Mouse (Mus musculus) forebrain, embryonic 13.5 days (tissue): ENCODE measurements around the gene Cdx2. TPM values are rescaled to one million over a fixed set of nuclear protein-coding genes. Genes with fewer than 3 reads are reported as not detected.
A peak's percentile ranks its signal among the peaks of the same experiment; 100 is the strongest.

ENCODE experiments used
- ATAC-seq: fragments of 200-750 bp; cut with Nextera tagmentation; 2 replicates; pipeline ENCODE4 v1.8.0; 2017
- H3K27ac ChIP-seq: fragments of 300-500 bp; sonication (generic); 2 replicates; pipeline ENCODE4 v1.5.1; 2015; ENCODE audit warnings: inconsistent platforms, mild to moderate bottlenecking, moderate library complexity
- H3K27me3 ChIP-seq: fragments of 300-500 bp; sonication (generic); 2 replicates; pipeline ENCODE4 v1.6.1; 2015; ENCODE audit warnings: mild to moderate bottlenecking, inconsistent platforms
- H3K36me3 ChIP-seq: fragments of 300-500 bp; sonication (generic); 2 replicates; pipeline ENCODE4 v1.6.1; 2015; ENCODE audit warnings: mild to moderate bottlenecking, inconsistent platforms; ENCODE audit not compliant: poor library complexity, severe bottlenecking
- H3K4me1 ChIP-seq: fragments of 300-500 bp; sonication (generic); 2 replicates; pipeline ENCODE4 v1.6.1; 2015; ENCODE audit warnings: inconsistent platforms
- H3K4me2 ChIP-seq: fragments of 300-500 bp; sonication (generic); 2 replicates; pipeline ENCODE4 v1.6.1; 2015; ENCODE audit warnings: inconsistent platforms, mild to moderate bottlenecking, moderate library complexity
- H3K4me3 ChIP-seq: fragments of 300-500 bp; sonication (generic); 2 replicates; pipeline ENCODE4 v1.5.1; 2015; ENCODE audit warnings: mild to moderate bottlenecking, inconsistent platforms
- H3K9ac ChIP-seq: fragments of 300-500 bp; sonication (generic); 2 replicates; pipeline ENCODE4 v1.6.1; 2015; ENCODE audit warnings: mild to moderate bottlenecking, inconsistent platforms
- H3K9me3 ChIP-seq: fragments of 300-500 bp; sonication (generic); replicated peaks from 2 replicates; pipeline ENCODE4 v1.6.1; 2016; ENCODE audit warnings: inconsistent platforms
- WGBS: fragments of 180-500 bp; shearing (Covaris S2); methylation state at CpG from one replicate; pipeline ENCODE4 v1.1.7; 2015; 5-methylcytosine and 5-hydroxymethylcytosine counted together
- polyA plus RNA-seq: library from polyadenylated mRNA; unstranded; fragments of >200 nt; fragmentation: Nextera tagmentation; extraction: Ambion mirVana; gene quantifications from 2 replicates; pipeline ENCODE4 v1.2.1, GENCODE M21; 2015

The Cdx2 gene
- polyA plus RNA-seq: not detected in 2 replicates

- Histone ChIP-seq H3K27me3 (peaks cover 100% of the 10 kb centered on the region), H3K4me2 (no peak within 1 kb of the TSS; the same call in 1 of the 2 replicates), H3K4me3 (peak within 1 kb of the TSS; percentile 12; the same call in 1 of the 2 replicates), H3K9me3 (no peaks in the 10 kb centered on the region), H3K36me3 (no peaks in the 10 kb centered on the region), H3K9ac (no peak within 1 kb of the TSS), H3K27ac (no peak within 1 kb of the TSS), H3K4me1 (peaks cover 14% of the 10 kb centered on the region; the same call in 1 of the 2 replicates)
- under 1% methylated on average over 61 of the region's 63 CpGs for WGBS
- ATAC-seq: no peak
These were observed at the start of gene Cdx2 for GRCm38 (mm10) chr5:147306638-147307397. Gene Cdx2 (minus strand): TSS chr5:147307270.

GRCm38 (mm10) chr5:147356260-147357055 lies 49.4 kb upstream of the Cdx2 start:
- Histone ChIP-seq H3K27me3 (no peaks in the 10 kb centered on the region), H3K9ac (no peak overlapping the region), H3K36me3 (no peaks in the 10 kb centered on the region), H3K9me3 (no peaks in the 10 kb centered on the region), H3K4me3 (no peak overlapping the region), H3K4me2 (no peak overlapping the region), H3K27ac (no peak overlapping the region), H3K4me1 (no peaks in the 10 kb centered on the region)
- 92% methylated on average over 13 of the region's 13 CpGs for WGBS
- ATAC-seq: no peak

- Histone ChIP-seq H3K27me3 (no peaks in the 10 kb centered on the region), H3K36me3 (no peaks in the 10 kb centered on the region), H3K4me2 (no peak overlapping the region), H3K9me3 (no peaks in the 10 kb centered on the region), H3K9ac (no peak overlapping the region), H3K27ac (no peak overlapping the region), H3K4me1 (no peaks in the 10 kb centered on the region), H3K4me3 (no peak overlapping the region)
- WGBS: 85% methylated on average over 3 of the region's 3 CpGs
- ATAC-seq: no peak
These were observed 48.7 kb upstream of the Cdx2 start for GRCm38 (mm10) chr5:147355788-147356187.

- no peaks in the 10 kb centered on the region for H3K27me3 ChIP-seq
- H3K27ac ChIP-seq: no peak overlapping the region
- H3K9me3 ChIP-seq: no peaks in the 10 kb centered on the region
- ATAC-seq: no peak
- 72% methylated on average over 8 of the region's 8 CpGs for WGBS
- H3K4me3 ChIP-seq: no peak overlapping the region
- no peaks in the 10 kb centered on the region for H3K36me3 ChIP-seq
- no peaks in the 10 kb centered on the region for H3K4me1 ChIP-seq
- no peak overlapping the region for H3K4me2 ChIP-seq
- H3K9ac ChIP-seq: no peak overlapping the region
These were observed 47.9 kb upstream of the Cdx2 start for GRCm38 (mm10) chr5:147354985-147355384.

GRCm38 (mm10) chr5:147354161-147354780 lies 47.2 kb upstream of the Cdx2 start:
- no peak overlapping the region for H3K9ac ChIP-seq
- H3K36me3 ChIP-seq: no peaks in the 10 kb centered on the region
- 58% methylated on average over 17 of the region's 17 CpGs for WGBS
- H3K27me3 ChIP-seq: no peaks in the 10 kb centered on the region
- no peaks in the 10 kb centered on the region for H3K9me3 ChIP-seq
- no peak for ATAC-seq
- no peak overlapping the region for H3K4me2 ChIP-seq
- no peak overlapping the region for H3K4me3 ChIP-seq
- no peaks in the 10 kb centered on the region for H3K4me1 ChIP-seq
- H3K27ac ChIP-seq: no peak overlapping the region

- Histone ChIP-seq H3K4me3 (no peak overlapping the region), H3K4me1 (no peaks in the 10 kb centered on the region), H3K4me2 (no peak overlapping the region), H3K9ac (no peak overlapping the region), H3K36me3 (no peaks in the 10 kb centered on the region), H3K27ac (no peak overlapping the region), H3K27me3 (no peaks in the 10 kb centered on the region), H3K9me3 (no peaks in the 10 kb centered on the region)
- no peak for ATAC-seq
- 89% methylated on average over 8 of the region's 8 CpGs for WGBS
These were observed 44.9 kb upstream of the Cdx2 start for GRCm38 (mm10) chr5:147351931-147352330.

- Histone ChIP-seq H3K4me3 (no peak overlapping the region), H3K4me1 (no peaks in the 10 kb centered on the region), H3K27me3 (no peaks in the 10 kb centered on the region), H3K27ac (no peak overlapping the region), H3K9me3 (no peaks in the 10 kb centered on the region), H3K4me2 (no peak overlapping the region), H3K9ac (no peak overlapping the region), H3K36me3 (no peaks in the 10 kb centered on the region)
- ATAC-seq: no peak
- 73% methylated on average over 1 of the region's 1 CpGs for WGBS
These were observed 38.9 kb upstream of the Cdx2 start for GRCm38 (mm10) chr5:147345981-147346380.

- H3K4me3 ChIP-seq: no peak overlapping the region
- ATAC-seq: no peak
- H3K9ac ChIP-seq: no peak overlapping the region
- no peaks in the 10 kb centered on the region for H3K27me3 ChIP-seq
- 88% methylated on average over 10 of the region's 10 CpGs for WGBS
- H3K27ac ChIP-seq: no peak overlapping the region
- no peaks in the 10 kb centered on the region for H3K36me3 ChIP-seq
- H3K9me3 ChIP-seq: no peaks in the 10 kb centered on the region
- no peaks in the 10 kb centered on the region for H3K4me1 ChIP-seq
- no peak overlapping the region for H3K4me2 ChIP-seq
These were observed 36.8 kb upstream of the Cdx2 start for GRCm38 (mm10) chr5:147343904-147344303.

- WGBS: 89% methylated on average over 6 of the region's 6 CpGs
- no peak overlapping the region for H3K9ac ChIP-seq
These were observed 35.8 kb upstream of the Cdx2 start for GRCm38 (mm10) chr5:147342901-147343300.

GRCm38 (mm10) chr5:147340741-147341414 lies 33.8 kb upstream of the Cdx2 start:
- Histone ChIP-seq H3K27ac (no peak overlapping the region), H3K4me3 (no peak overlapping the region), H3K4me2 (no peak overlapping the region), H3K9me3 (no peaks in the 10 kb centered on the region), H3K4me1 (no peaks in the 10 kb centered on the region), H3K9ac (no peak overlapping the region), H3K36me3 (no peaks in the 10 kb centered on the region), H3K27me3 (no peaks in the 10 kb centered on the region)
- WGBS: 83% methylated on average over 13 of the region's 13 CpGs
- no peak for ATAC-seq

More at GRCm38 (mm10) chr5:147342901-147343300, 35.8 kb upstream of the Cdx2 start:
- H3K4me1 ChIP-seq: no peaks in the 10 kb centered on the region
- H3K27me3 ChIP-seq: no peaks in the 10 kb centered on the region
- no peak for ATAC-seq
- no peak overlapping the region for H3K4me3 ChIP-seq
- H3K27ac ChIP-seq: no peak overlapping the region
- no peaks in the 10 kb centered on the region for H3K9me3 ChIP-seq
- H3K36me3 ChIP-seq: no peaks in the 10 kb centered on the region
- no peak overlapping the region for H3K4me2 ChIP-seq

- ATAC-seq: no peak
- H3K27me3 ChIP-seq: no peaks in the 10 kb centered on the region
- H3K9me3 ChIP-seq: no peaks in the 10 kb centered on the region
- no peaks in the 10 kb centered on the region for H3K36me3 ChIP-seq
- no peaks in the 10 kb centered on the region for H3K4me1 ChIP-seq
- H3K27ac ChIP-seq: no peak overlapping the region
- H3K4me3 ChIP-seq: no peak overlapping the region
- WGBS: 89% methylated on average over 11 of the region's 11 CpGs
- no peak overlapping the region for H3K9ac ChIP-seq
- H3K4me2 ChIP-seq: no peak overlapping the region
These were observed 32.5 kb upstream of the Cdx2 start for GRCm38 (mm10) chr5:147339560-147339959.
